Mouse (Mus musculus) heart, embryonic 15.5 days (tissue): Measurements from ENCODE around the gene Hspb7. TPM values are rescaled to one million over a fixed set of nuclear protein-coding genes. Genes with fewer than 3 reads are reported as not detected.

Experiments used
- ATAC-seq: fragments of 200-750 bp; cut with Nextera tagmentation; replicated peaks from 2 replicates; pipeline ENCODE4 v1.8.0; 2017; ENCODE audit warnings: low read depth, moderate TSS enrichment; ENCODE audit not compliant: insufficient number of reproducible peaks, insufficient read depth, low FRiP score
- H3K27ac ChIP-seq: fragments of 300-500 bp; sonication (generic); 2 replicates; pipeline ENCODE4 v1.5.1; 2015; ENCODE audit warnings: mild to moderate bottlenecking, inconsistent platforms
- H3K27me3 ChIP-seq: fragments of 300-500 bp; sonication (generic); 2 replicates; pipeline ENCODE4 v1.6.1; 2015; ENCODE audit warnings: inconsistent platforms
- H3K36me3 ChIP-seq: fragments of 300-500 bp; sonication (generic); 2 replicates; pipeline ENCODE4 v1.6.1; 2015; ENCODE audit warnings: mild to moderate bottlenecking, inconsistent platforms
- H3K4me1 ChIP-seq: fragments of 300-500 bp; sonication (generic); replicated peaks from 2 replicates; pipeline ENCODE4 v1.6.1; 2015; ENCODE audit warnings: inconsistent platforms
- H3K4me2 ChIP-seq: fragments of 300-500 bp; sonication (generic); 2 replicates; pipeline ENCODE4 v1.6.1; 2015; ENCODE audit warnings: inconsistent platforms, mild to moderate bottlenecking, moderate library complexity
- H3K4me3 ChIP-seq: fragments of 300-500 bp; sonication (generic); 2 replicates; pipeline ENCODE4 v1.5.1; 2015; ENCODE audit warnings: mild to moderate bottlenecking, inconsistent platforms
- H3K9ac ChIP-seq: fragments of 300-500 bp; sonication (generic); 2 replicates; pipeline ENCODE4 v1.6.1; 2015; ENCODE audit warnings: mild to moderate bottlenecking, inconsistent platforms
- H3K9me3 ChIP-seq: fragments of 300-500 bp; sonication (generic); replicated peaks from 2 replicates; pipeline ENCODE4 v1.6.1; 2016; ENCODE audit warnings: inconsistent platforms
- WGBS: fragments of 180-500 bp; shearing (Covaris S2); methylation state at CpG from one replicate; pipeline ENCODE4 v1.1.7; 2015; ENCODE audit warnings: mixed read lengths; 5-methylcytosine and 5-hydroxymethylcytosine counted together
- polyA plus RNA-seq: library from polyadenylated mRNA; unstranded; fragments of >200 nt; fragmentation: Nextera tagmentation; extraction: Ambion mirVana; gene quantifications from 2 replicates; pipeline ENCODE4 v1.2.1, GENCODE M21; 2015

Hspb7 gene
- 220 and 234 TPM in 2 replicates for polyA plus RNA-seq

GRCm38 (mm10) chr4:141420192-141420829 lies at the start of gene Hspb7:
Hspb7 (plus strand) TSS chr4:141420779.
- Histone ChIP-seq H3K4me3 (peak within 1 kb of the TSS; percentile 65), H3K9ac (peak within 1 kb of the TSS; percentile 81), H3K4me2 (peak within 1 kb of the TSS; percentile 75), H3K27ac (peak within 1 kb of the TSS; percentile 99), H3K9me3 (no peaks in the 10 kb centered on the region), H3K36me3 (no peaks in the 10 kb centered on the region), H3K27me3 (no peaks in the 10 kb centered on the region), H3K4me1 (peaks cover 32% of the 10 kb centered on the region)
- ATAC-seq = no peak
- 30% methylated on average over 9 of the region's 9 CpGs for WGBS

DNA sequence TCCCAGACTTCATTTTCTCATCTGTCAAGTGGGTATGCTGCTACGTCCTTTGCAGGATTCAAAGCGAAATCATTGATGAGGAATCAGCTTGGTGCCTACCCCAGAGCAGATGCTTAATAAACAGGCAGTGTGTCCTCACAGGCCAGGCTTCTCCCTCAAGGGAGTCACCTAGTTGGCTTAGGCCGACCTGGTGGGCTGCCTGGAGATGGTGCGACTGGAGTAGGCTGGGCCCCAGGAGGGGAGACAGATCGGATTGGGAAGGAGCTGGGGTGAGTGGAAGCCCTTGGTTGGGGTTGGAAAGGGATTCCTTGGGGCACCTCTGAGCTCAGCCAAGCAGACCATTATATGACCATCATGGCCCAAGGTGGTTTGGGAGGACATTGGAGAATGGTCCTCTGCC lies 48.2 kb upstream of the Hspb7 start:
- Histone ChIP-seq H3K27me3 (peaks cover 29% of the 10 kb centered on the region), H3K9ac (no peak overlapping the region), H3K36me3 (no peaks in the 10 kb centered on the region), H3K4me2 (no peak overlapping the region), H3K9me3 (no peaks in the 10 kb centered on the region), H3K4me1 (peaks cover 8% of the 10 kb centered on the region), H3K4me3 (no peak overlapping the region), H3K27ac (no peak overlapping the region)
- 87% methylated on average over 5 of the region's 5 CpGs for WGBS
- ATAC-seq = no peak

DNA sequence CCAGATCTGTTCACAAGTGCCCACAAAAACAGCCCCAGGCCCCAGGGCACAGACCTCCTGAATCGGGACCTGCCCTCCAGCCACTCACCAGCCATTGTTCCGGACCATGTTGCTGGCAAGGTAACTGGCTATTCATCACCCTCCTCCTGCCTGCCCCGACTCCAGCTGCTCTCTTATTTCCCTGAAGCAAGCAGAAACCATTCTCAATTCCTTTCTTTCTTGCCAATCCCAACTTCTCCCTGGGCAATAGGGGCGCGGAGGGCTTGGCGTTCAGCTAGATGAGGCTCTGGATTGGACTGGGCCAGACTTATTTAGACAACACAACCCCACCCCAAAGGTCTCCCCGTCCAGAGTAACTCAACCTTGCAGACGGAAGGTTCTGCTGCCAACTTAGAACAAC lies 40.9 kb upstream of the Hspb7 start:
- no peaks in the 10 kb centered on the region for H3K9me3 ChIP-seq
- no peak overlapping the region for H3K4me2 ChIP-seq
- peaks cover 9% of the 10 kb centered on the region for H3K4me1 ChIP-seq
- H3K9ac ChIP-seq = no peak overlapping the region
- H3K36me3 ChIP-seq = no peaks in the 10 kb centered on the region
- no peak overlapping the region for H3K4me3 ChIP-seq
- no peak overlapping the region for H3K27ac ChIP-seq
- WGBS = 69% methylated on average over 8 of the region's 8 CpGs
- ATAC-seq = no peak
- peaks cover 53% of the 10 kb centered on the region for H3K27me3 ChIP-seq

GRCm38 (mm10) chr4:141382406-141382805 lies 38.2 kb upstream of the Hspb7 start:
- H3K4me2 ChIP-seq = peak overlapping the region; percentile 78
- H3K27me3 ChIP-seq = peaks cover 54% of the 10 kb centered on the region
- peaks cover 9% of the 10 kb centered on the region for H3K4me1 ChIP-seq
- H3K9me3 ChIP-seq = no peaks in the 10 kb centered on the region
- ATAC-seq = no peak
- no peaks in the 10 kb centered on the region for H3K36me3 ChIP-seq
- 1% methylated on average over 25 of the region's 25 CpGs for WGBS
- 0 out of 2 replicates have a peak overlapping the region, but pooled peaks have one; percentile 35 for H3K9ac ChIP-seq
- peak overlapping the region; percentile 44 for H3K4me3 ChIP-seq
- no peak overlapping the region for H3K27ac ChIP-seq

- Histone ChIP-seq H3K4me1 (peaks cover 11% of the 10 kb centered on the region), H3K36me3 (no peaks in the 10 kb centered on the region), H3K27me3 (peaks cover 45% of the 10 kb centered on the region), H3K27ac (no peak overlapping the region), H3K9me3 (no peaks in the 10 kb centered on the region), H3K9ac (no peak overlapping the region), H3K4me2 (no peak overlapping the region), H3K4me3 (no peak overlapping the region)
- 0% methylated on average over 7 of the region's 7 CpGs for WGBS
- 0 out of 2 replicates have a peak, but pooled peaks have one; percentile 6 for ATAC-seq
These were observed 35.3 kb upstream of the Hspb7 start for GRCm38 (mm10) chr4:141385275-141385674.

DNA sequence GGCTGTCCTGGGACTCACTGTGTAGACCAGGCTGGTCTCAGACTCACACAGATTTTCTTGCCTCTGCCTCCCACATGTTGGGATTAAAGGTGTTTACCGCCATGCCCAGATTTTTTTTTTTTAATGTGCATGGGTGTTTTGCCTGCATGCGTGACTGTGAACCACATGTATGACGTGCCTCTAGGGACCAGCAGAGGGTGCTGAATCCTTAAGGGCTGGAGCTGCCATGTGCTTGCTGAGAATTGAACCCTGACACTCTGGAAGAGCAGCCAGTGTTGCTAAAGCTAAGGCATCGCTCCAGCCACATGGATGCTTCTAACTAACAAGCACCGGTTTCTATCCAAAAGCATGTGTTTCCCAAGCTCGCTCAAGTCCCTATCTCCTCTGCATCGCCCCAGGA lies 34.4 kb upstream of the Hspb7 start:
- peaks cover 40% of the 10 kb centered on the region for H3K27me3 ChIP-seq
- ATAC-seq = no peak
- H3K27ac ChIP-seq = no peak overlapping the region
- no peaks in the 10 kb centered on the region for H3K9me3 ChIP-seq
- no peak overlapping the region for H3K9ac ChIP-seq
- no peak overlapping the region for H3K4me2 ChIP-seq
- H3K4me1 ChIP-seq = peaks cover 11% of the 10 kb centered on the region
- no peaks in the 10 kb centered on the region for H3K36me3 ChIP-seq
- H3K4me3 ChIP-seq = no peak overlapping the region
- 66% methylated on average over 7 of the region's 7 CpGs for WGBS

GRCm38 (mm10) chr4:141387093-141387784 lies 33.3 kb upstream of the Hspb7 start:
- ATAC-seq = no peak
- H3K4me2 ChIP-seq = no peak overlapping the region
- no peak overlapping the region for H3K4me3 ChIP-seq
- peaks cover 31% of the 10 kb centered on the region for H3K27me3 ChIP-seq
- H3K27ac ChIP-seq = no peak overlapping the region
- H3K9me3 ChIP-seq = no peaks in the 10 kb centered on the region
- H3K4me1 ChIP-seq = peaks cover 8% of the 10 kb centered on the region
- 17% methylated on average over 5 of the region's 5 CpGs for WGBS
- no peak overlapping the region for H3K9ac ChIP-seq
- no peaks in the 10 kb centered on the region for H3K36me3 ChIP-seq

- H3K9me3 ChIP-seq = no peaks in the 10 kb centered on the region
- no peak overlapping the region for H3K4me2 ChIP-seq
- H3K4me1 ChIP-seq = 0 out of 2 replicates have a peak, but pooled peaks cover 2% of the 10 kb centered on the region
- H3K36me3 ChIP-seq = no peaks in the 10 kb centered on the region
- H3K9ac ChIP-seq = no peak overlapping the region
- H3K27ac ChIP-seq = no peak overlapping the region
- peaks cover 25% of the 10 kb centered on the region for H3K27me3 ChIP-seq
- 52% methylated on average over 5 of the region's 5 CpGs for WGBS
- no peak overlapping the region for H3K4me3 ChIP-seq
- no peak for ATAC-seq
These were observed 32.6 kb upstream of the Hspb7 start for GRCm38 (mm10) chr4:141387933-141388332.

- Histone ChIP-seq H3K9ac (no peak overlapping the region), H3K36me3 (no peaks in the 10 kb centered on the region), H3K4me3 (no peak overlapping the region), H3K27me3 (peaks cover 8% of the 10 kb centered on the region), H3K4me2 (no peak overlapping the region), H3K9me3 (no peaks in the 10 kb centered on the region), H3K4me1 (peaks cover 4% of the 10 kb centered on the region; the same call in 1 of the 2 replicates), H3K27ac (no peak overlapping the region)
- 64% methylated on average over 18 of the region's 18 CpGs for WGBS
- no peak for ATAC-seq
These were observed 31.0 kb upstream of the Hspb7 start for GRCm38 (mm10) chr4:141389366-141390150.

DNA sequence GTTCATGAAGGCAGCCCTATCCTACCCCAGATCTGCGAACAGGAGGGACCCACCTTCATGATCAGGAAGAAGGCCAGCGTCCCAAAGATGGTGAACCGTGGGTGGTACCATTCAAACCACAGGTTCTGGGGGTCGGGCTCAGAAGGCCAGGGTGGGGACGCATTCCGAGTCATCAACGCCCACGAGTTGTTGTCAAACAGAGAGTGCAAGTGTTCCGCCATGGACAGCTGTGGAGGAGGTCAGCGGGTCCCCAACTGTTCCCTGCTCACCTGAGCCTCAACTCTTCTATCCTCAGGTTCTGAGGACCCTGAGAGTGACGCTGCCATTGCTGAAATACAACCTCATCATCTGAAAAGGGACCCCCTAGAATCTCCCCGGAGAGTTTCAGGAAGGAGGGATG lies 29.3 kb upstream of the Hspb7 start:
- no peak for ATAC-seq

DNA sequence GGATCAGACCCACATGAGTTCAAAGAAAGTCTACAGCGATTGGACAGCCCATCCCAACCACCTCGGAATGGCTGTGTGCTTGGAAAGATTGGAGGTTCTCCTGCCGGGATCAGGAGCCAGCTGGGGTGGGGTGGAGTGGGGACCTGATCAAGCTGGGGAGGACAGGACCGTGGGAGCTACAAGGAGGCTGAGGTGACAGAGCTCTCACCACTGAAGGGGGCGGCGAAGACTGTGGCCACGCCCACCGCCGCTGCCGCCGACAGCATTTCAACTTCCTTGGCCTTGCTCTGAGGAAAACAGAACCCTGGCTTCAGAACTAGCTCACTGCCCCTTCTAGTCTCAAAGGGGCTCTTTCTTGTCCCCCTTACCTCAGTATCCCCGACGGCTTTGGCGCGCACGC lies 25.8 kb upstream of the Hspb7 start:
- H3K36me3 ChIP-seq = no peaks in the 10 kb centered on the region
- H3K4me1 ChIP-seq = peaks cover 6% of the 10 kb centered on the region
- no peak overlapping the region for H3K27ac ChIP-seq
- H3K9ac ChIP-seq = no peak overlapping the region
- peaks cover 6% of the 10 kb centered on the region; the same call in 1 of the 2 replicates for H3K27me3 ChIP-seq
- ATAC-seq = peak; percentile 34; the same call in 1 of the 2 replicates
- H3K4me2 ChIP-seq = peak overlapping the region; percentile 31
- H3K4me3 ChIP-seq = 0 out of 2 replicates have a peak overlapping the region, but pooled peaks have one; percentile 0
- H3K9me3 ChIP-seq = no peaks in the 10 kb centered on the region
- 13% methylated on average over 16 of the region's 16 CpGs for WGBS

More for the DNA sequence above, 29.3 kb upstream of the Hspb7 start:
- no peak overlapping the region for H3K4me2 ChIP-seq
- no peak overlapping the region for H3K9ac ChIP-seq
- no peaks in the 10 kb centered on the region for H3K9me3 ChIP-seq
- H3K27ac ChIP-seq = no peak overlapping the region
- no peak overlapping the region for H3K4me3 ChIP-seq
- H3K27me3 ChIP-seq = peaks cover 6% of the 10 kb centered on the region; the same call in 1 of the 2 replicates
- peaks cover 7% of the 10 kb centered on the region; the same call in 1 of the 2 replicates for H3K4me1 ChIP-seq
- no peaks in the 10 kb centered on the region for H3K36me3 ChIP-seq
- WGBS = 70% methylated on average over 12 of the region's 12 CpGs
